Mouse (Mus musculus) lung, embryonic 14.5 days (tissue): Measurements from ENCODE around the gene Abca3. TPM values are rescaled to one million over a fixed set of nuclear protein-coding genes. Genes with fewer than 3 reads are reported as not detected.
A peak's percentile ranks its signal among the peaks of the same experiment; 100 is the strongest.

Source experiments
- ATAC-seq: fragments of 200-750 bp; cut with Nextera tagmentation; 2 replicates; pipeline ENCODE4 v1.8.0; 2017; ENCODE audit warnings: mild to moderate bottlenecking, moderate TSS enrichment, moderate library complexity; ENCODE audit not compliant: insufficient read depth
- DNase-seq: peaks from one replicate; pipeline ENCODE4 v3.0.0-alpha.2; 2015
- H3K27ac ChIP-seq: fragments of 300-500 bp; sonication (generic); 2 replicates; pipeline ENCODE4 v1.5.1; 2014; ENCODE audit warnings: low read depth, mild to moderate bottlenecking, moderate library complexity
- H3K27me3 ChIP-seq: fragments of 300-500 bp; sonication (generic); 2 replicates; pipeline ENCODE4 v1.6.1; 2014; ENCODE audit warnings: low read length, control low read depth; ENCODE audit not compliant: insufficient read depth
- H3K36me3 ChIP-seq: fragments of 300-500 bp; sonication (generic); 2 replicates; pipeline ENCODE4 v1.6.1; 2014; ENCODE audit warnings: control low read depth; ENCODE audit not compliant: insufficient read depth
- H3K4me1 ChIP-seq: fragments of 300-500 bp; sonication (generic); 2 replicates; pipeline ENCODE4 v1.6.1; 2014; ENCODE audit warnings: antibody characterized with exemption, control low read depth; ENCODE audit not compliant: insufficient read depth
- H3K4me2 ChIP-seq: fragments of 300-500 bp; sonication (generic); 2 replicates; pipeline ENCODE4 v1.6.1; 2014; ENCODE audit warnings: mild to moderate bottlenecking
- H3K4me3 ChIP-seq: fragments of 300-500 bp; sonication (generic); 2 replicates; pipeline ENCODE4 v1.5.1; 2014; ENCODE audit warnings: low read depth, low read length
- H3K9ac ChIP-seq: fragments of 300-500 bp; sonication (generic); 2 replicates; pipeline ENCODE4 v1.6.1; 2014
- H3K9me3 ChIP-seq: fragments of 300-500 bp; sonication (generic); 2 replicates; pipeline ENCODE4 v1.6.1; 2016; ENCODE audit warnings: low read depth, low read length, control low read depth
- CTCF ChIP-seq: IDR thresholded peaks from 2 replicates; pipeline ENCODE4 v1.5.1; 2016; ENCODE audit warnings: antibody characterized with exemption, low read depth
- WGBS: fragments of 180-500 bp; shearing (Covaris S2); extraction: QIAGEN DNeasy Blood & Tissue Kit; methylation state at CpG from one replicate; pipeline ENCODE4 v1.1.7; 2014; 5-methylcytosine and 5-hydroxymethylcytosine counted together
- polyA plus RNA-seq: library from polyadenylated mRNA; unstranded; fragments of >200 nt; fragmentation: Nextera tagmentation; extraction: Ambion mirVana; gene quantifications from 2 replicates; pipeline ENCODE4 v1.2.1, GENCODE M21; 2014

The Abca3 gene
- polyA plus RNA-seq, 1 experiment from 2014 or later: 16.2 TPM

- 66% methylated on average over 2 of the region's 2 CpGs for WGBS
- Histone ChIP-seq H3K4me2 (no peak overlapping the region), H3K4me1 (peaks cover 6% of the 10 kb centered on the region; the same call in 1 of the 2 replicates), H3K36me3 (no peaks in the 10 kb centered on the region), H3K9me3 (no peaks in the 10 kb centered on the region), H3K27me3 (peaks cover 24% of the 10 kb centered on the region), H3K9ac (no peak overlapping the region), H3K27ac (no peak overlapping the region), H3K4me3 (no peak overlapping the region)
- no peak for TF ChIP-seq CTCF
- DNase-seq: no peak
- ATAC-seq: no peak
Observed at GRCm38 (mm10) chr17:24349176-24349575, 2.6 kb upstream of the Abca3 start.

DNA sequence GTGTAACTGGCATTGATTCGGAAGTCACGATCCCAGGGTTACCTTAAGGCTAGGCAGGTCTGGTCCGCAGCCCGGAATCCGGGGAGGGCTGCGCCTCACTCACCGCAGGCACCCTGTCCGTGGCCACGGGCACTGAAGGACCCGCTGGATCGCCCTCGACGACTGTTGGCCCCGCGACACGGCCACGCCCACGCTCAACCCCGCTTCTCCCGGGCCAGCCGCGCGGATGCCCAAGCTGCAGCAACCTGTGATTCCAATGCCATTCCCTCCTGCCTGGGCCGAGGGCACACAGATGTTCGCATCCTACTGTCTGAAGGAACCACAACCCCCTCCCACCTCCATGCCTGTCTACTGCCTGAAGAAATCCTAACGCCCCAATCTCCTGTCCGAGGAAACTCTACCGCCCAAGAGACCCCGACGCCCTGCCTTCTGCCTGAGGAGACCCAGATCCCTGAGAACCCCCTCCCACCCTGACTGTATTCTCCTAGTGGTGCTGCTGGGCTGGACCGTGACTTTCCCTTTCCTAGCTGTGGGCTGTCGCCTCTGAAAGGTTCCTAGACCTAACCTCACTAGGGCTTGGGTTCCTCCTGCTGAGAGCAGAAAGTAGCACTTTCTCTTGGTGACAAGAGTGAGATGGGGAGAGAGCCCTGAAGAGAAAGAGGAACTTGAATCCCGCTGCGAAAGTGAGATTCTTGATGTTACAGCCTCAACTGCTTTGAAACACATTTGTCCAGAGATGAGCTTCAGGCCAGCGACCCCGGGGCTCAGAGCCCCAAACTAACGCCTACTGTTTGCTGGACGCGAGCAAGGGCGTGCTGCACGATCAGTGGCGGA, 607 bp upstream of the Abca3 start, which contains the start of gene Abca17:
TSS of gene Abca17 (minus strand) at position 143 of the 834 bp plus-strand sequence.
- DNase-seq (no peak), ATAC-seq (no peak; the same call in 1 of the 2 replicates)
- Histone ChIP-seq H3K27ac (no peak within 1 kb of the TSS), H3K27me3 (peaks cover 24% of the 10 kb centered on the region), H3K9me3 (no peaks in the 10 kb centered on the region), H3K4me3 (peak within 1 kb of the TSS; percentile 71), H3K4me2 (peak within 1 kb of the TSS; percentile 94), H3K4me1 (peaks cover 6% of the 10 kb centered on the region; the same call in 1 of the 2 replicates), H3K36me3 (no peaks in the 10 kb centered on the region), H3K9ac (peak within 1 kb of the TSS; percentile 73)
- TF ChIP-seq CTCF: no peak
- 3% methylated on average over 42 of the region's 42 CpGs for WGBS

- DNase-seq: peak; percentile 21
- 3% methylated on average over 36 of the region's 36 CpGs for WGBS
Observed at GRCm38 (mm10) chr17:24352370-24353194, 832 bp downstream of the Abca3 start.

GRCm38 (mm10) chr17:24353960-24354359, 2.2 kb downstream of the Abca3 start:
- 73% methylated on average over 3 of the region's 3 CpGs for WGBS
- H3K4me2 ChIP-seq: no peak overlapping the region
- no peak for TF ChIP-seq CTCF
- no peaks in the 10 kb centered on the region for H3K36me3 ChIP-seq
- no peak overlapping the region for H3K9ac ChIP-seq
- H3K27ac ChIP-seq: no peak overlapping the region
- H3K4me1 ChIP-seq: peaks cover 6% of the 10 kb centered on the region; the same call in 1 of the 2 replicates
- no peak for DNase-seq
- peaks cover 24% of the 10 kb centered on the region for H3K27me3 ChIP-seq
- no peak for ATAC-seq
- no peak overlapping the region for H3K4me3 ChIP-seq
- H3K9me3 ChIP-seq: no peaks in the 10 kb centered on the region

More at GRCm38 (mm10) chr17:24352370-24353194, 832 bp downstream of the Abca3 start:
- Histone ChIP-seq H3K27ac (peak overlapping the region; percentile 54; the same call in 1 of the 2 replicates), H3K4me1 (peaks cover 6% of the 10 kb centered on the region; the same call in 1 of the 2 replicates), H3K27me3 (peaks cover 24% of the 10 kb centered on the region), H3K9ac (peak overlapping the region; percentile 73), H3K36me3 (no peaks in the 10 kb centered on the region), H3K4me2 (peak overlapping the region; percentile 94), H3K9me3 (no peaks in the 10 kb centered on the region), H3K4me3 (peak overlapping the region; percentile 71)
- no peak for TF ChIP-seq CTCF
- ATAC-seq: no peak

- ATAC-seq: no peak
- TF ChIP-seq CTCF: no peak
- H3K36me3 ChIP-seq: no peaks in the 10 kb centered on the region
- no peak overlapping the region for H3K9ac ChIP-seq
- no peak overlapping the region for H3K4me2 ChIP-seq
- no peak overlapping the region for H3K27ac ChIP-seq
- no peak overlapping the region for H3K4me3 ChIP-seq
- H3K4me1 ChIP-seq: peaks cover 6% of the 10 kb centered on the region; the same call in 1 of the 2 replicates
- H3K9me3 ChIP-seq: no peaks in the 10 kb centered on the region
- H3K27me3 ChIP-seq: peaks cover 18% of the 10 kb centered on the region; the same call in 1 of the 2 replicates
- no peak for DNase-seq
- WGBS: 72% methylated on average over 8 of the region's 8 CpGs
Observed at GRCm38 (mm10) chr17:24355284-24355683, 3.5 kb downstream of the Abca3 start.

GRCm38 (mm10) chr17:24359006-24359405, 7.3 kb downstream of the Abca3 start:
- ATAC-seq (no peak), DNase-seq (no peak)
- no peaks in the 10 kb centered on the region for H3K36me3 ChIP-seq
- no peak overlapping the region for H3K4me2 ChIP-seq
- no peak overlapping the region for H3K9ac ChIP-seq
- H3K9me3 ChIP-seq: no peaks in the 10 kb centered on the region
- no peaks in the 10 kb centered on the region for H3K27me3 ChIP-seq
- no peak for TF ChIP-seq CTCF
- H3K4me1 ChIP-seq: 0 out of 2 replicates have a peak, but pooled peaks cover 4% of the 10 kb centered on the region
- H3K27ac ChIP-seq: peak overlapping the region; percentile 3; the same call in 1 of the 2 replicates
- H3K4me3 ChIP-seq: no peak overlapping the region
- WGBS: 68% methylated on average over 8 of the region's 8 CpGs
